Mouse (Mus musculus) heart, embryonic 12.5 days (tissue): ENCODE measurements around the gene Neurog1. TPM values are rescaled to one million over a fixed set of nuclear protein-coding genes. Genes with fewer than 3 reads are reported as not detected.

Experiments
- ATAC-seq: fragments of 200-750 bp; cut with Nextera tagmentation; 2 replicates; pipeline ENCODE4 v1.8.0; 2017; ENCODE audit warnings: moderate TSS enrichment, moderate library complexity; ENCODE audit not compliant: insufficient number of reproducible peaks, low FRiP score
- H3K27ac ChIP-seq: fragments of 300-500 bp; sonication (generic); 2 replicates; pipeline ENCODE4 v1.5.1; 2016; ENCODE audit warnings: mild to moderate bottlenecking, moderate library complexity; ENCODE audit not compliant: poor library complexity, severe bottlenecking
- H3K27me3 ChIP-seq: fragments of 300-500 bp; sonication (generic); replicated peaks from 2 replicates; pipeline ENCODE4 v1.6.1; 2016; ENCODE audit warnings: mild to moderate bottlenecking, moderate library complexity
- H3K36me3 ChIP-seq: fragments of 300-500 bp; sonication (generic); 2 replicates; pipeline ENCODE4 v1.6.1; 2016; ENCODE audit warnings: mild to moderate bottlenecking, moderate library complexity
- H3K4me1 ChIP-seq: fragments of 300-500 bp; sonication (generic); replicated peaks from 2 replicates; pipeline ENCODE4 v1.6.1; 2016; ENCODE audit warnings: mild to moderate bottlenecking
- H3K4me2 ChIP-seq: fragments of 300-500 bp; sonication (generic); 2 replicates; pipeline ENCODE4 v1.6.1; 2016; ENCODE audit warnings: mild to moderate bottlenecking, moderate library complexity
- H3K4me3 ChIP-seq: fragments of 300-500 bp; sonication (generic); 2 replicates; pipeline ENCODE4 v1.5.1; 2016; ENCODE audit warnings: mild to moderate bottlenecking
- H3K9ac ChIP-seq: fragments of 300-500 bp; sonication (generic); 2 replicates; pipeline ENCODE4 v1.6.1; 2016; ENCODE audit warnings: mild to moderate bottlenecking, moderate library complexity
- H3K9me3 ChIP-seq: fragments of 300-500 bp; sonication (generic); replicated peaks from 2 replicates; pipeline ENCODE4 v1.6.1; 2016; ENCODE audit warnings: mild to moderate bottlenecking, moderate library complexity
- WGBS: fragments of 180-500 bp; shearing (Covaris S2); methylation state at CpG from one replicate; pipeline ENCODE4 v1.1.7; 2016; 5-methylcytosine and 5-hydroxymethylcytosine counted together
- polyA plus RNA-seq: library from polyadenylated mRNA; unstranded; fragments of >200 nt; fragmentation: Nextera tagmentation; extraction: Ambion mirVana; gene quantifications from 2 replicates; pipeline ENCODE4 v1.2.1, GENCODE M21; 2016

The Neurog1 gene
- polyA plus RNA-seq, 1 experiment from 2014 or later, result not detected

DNA sequence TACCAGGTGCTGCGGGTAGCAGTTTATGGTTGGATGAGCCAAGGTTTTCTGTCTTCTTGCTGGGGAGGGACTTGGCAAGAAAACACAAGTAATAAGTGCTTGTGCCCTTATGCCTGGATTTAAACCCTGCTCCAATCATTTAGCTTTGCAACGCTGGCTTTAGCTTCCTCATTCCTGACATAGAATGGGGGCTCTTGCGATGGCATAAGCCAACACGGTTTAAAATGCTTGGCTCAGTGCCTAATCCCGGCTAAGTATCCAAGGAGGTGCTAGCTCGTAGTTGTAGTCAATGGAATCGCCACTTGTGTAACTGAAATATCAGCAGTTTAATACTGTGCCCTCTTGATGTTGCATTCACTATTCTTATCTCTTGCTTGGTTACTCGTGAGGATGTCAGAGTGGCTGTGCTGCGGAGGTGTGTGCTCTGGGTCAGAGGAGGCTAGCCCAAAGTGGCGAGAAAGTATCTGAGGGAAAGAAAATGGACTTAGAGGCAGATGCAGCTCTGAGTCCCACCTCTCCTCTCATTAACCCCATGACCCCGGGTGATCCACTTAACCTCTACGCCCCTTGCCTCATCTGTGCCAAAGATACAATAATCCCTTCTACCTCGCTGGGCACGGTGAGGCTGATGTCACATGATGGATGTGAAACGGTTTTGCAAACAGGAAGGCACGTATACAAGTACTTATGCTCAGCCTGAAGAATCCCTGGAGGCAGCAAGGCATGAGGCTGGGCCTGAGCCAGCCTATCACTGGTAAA lies 11.8 kb downstream of the Neurog1 start:
- 61% methylated on average over 16 of the region's 16 CpGs for WGBS
- Histone ChIP-seq H3K27me3 (peaks cover 47% of the 10 kb centered on the region), H3K4me2 (no peak overlapping the region), H3K9me3 (peaks cover 6% of the 10 kb centered on the region), H3K27ac (no peak overlapping the region), H3K36me3 (no peaks in the 10 kb centered on the region), H3K4me1 (no peaks in the 10 kb centered on the region), H3K4me3 (no peak overlapping the region), H3K9ac (no peak overlapping the region)
- no peak for ATAC-seq

DNA sequence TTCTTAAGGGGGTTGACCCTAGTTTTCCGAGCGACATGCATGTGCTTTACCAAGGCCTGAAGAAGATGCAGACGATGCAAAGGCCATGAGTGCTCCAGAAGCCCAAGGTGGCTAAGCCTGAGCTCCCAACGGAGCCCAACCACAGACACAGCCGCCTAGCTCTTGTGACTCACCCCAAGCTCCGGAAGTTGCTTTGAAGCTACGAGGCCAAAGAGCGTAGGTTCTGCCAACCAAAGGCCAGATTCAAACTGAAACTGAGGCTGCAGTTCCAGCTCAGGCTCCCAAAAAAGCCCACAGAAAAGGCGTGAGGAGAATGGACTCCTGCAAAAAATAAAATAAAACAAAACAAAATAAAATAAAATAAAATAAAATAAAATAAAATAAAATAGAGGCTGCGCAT lies 14.1 kb downstream of the Neurog1 start:
- no peak overlapping the region for H3K9ac ChIP-seq
- WGBS, result 70% methylated on average over 10 of the region's 10 CpGs
- H3K4me3 ChIP-seq, result no peak overlapping the region
- no peak for ATAC-seq
- peaks cover 55% of the 10 kb centered on the region for H3K27me3 ChIP-seq
- H3K4me2 ChIP-seq, result no peak overlapping the region
- H3K9me3 ChIP-seq, result peaks cover under 1% of the 10 kb centered on the region; the same call in 1 of the 2 replicates
- no peaks in the 10 kb centered on the region for H3K36me3 ChIP-seq
- no peak overlapping the region for H3K27ac ChIP-seq
- H3K4me1 ChIP-seq, result no peaks in the 10 kb centered on the region

DNA sequence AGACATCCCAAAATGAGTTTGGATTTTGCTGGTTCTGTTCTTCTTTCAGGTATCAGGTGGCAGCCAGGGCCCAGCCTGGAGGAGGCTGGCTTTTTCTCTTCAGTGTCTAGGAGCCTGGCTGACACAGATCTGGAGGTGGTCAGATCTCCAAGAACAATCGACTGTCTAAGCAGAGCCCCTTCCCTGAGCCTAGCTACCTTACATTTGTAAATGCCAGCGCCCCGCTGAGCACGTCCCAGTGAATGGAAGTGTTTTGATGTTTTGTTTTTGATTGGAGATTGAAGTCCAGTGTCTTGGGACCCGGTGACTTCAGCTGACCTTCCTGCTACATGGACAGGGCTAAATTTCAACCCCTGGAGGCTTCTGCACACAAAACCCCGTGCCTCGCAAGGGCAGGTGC lies 15.8 kb downstream of the Neurog1 start:
- 22% methylated on average over 7 of the region's 7 CpGs for WGBS
- Histone ChIP-seq H3K36me3 (no peaks in the 10 kb centered on the region), H3K9ac (no peak overlapping the region), H3K4me2 (no peak overlapping the region), H3K4me3 (no peak overlapping the region), H3K27ac (no peak overlapping the region), H3K27me3 (peaks cover 60% of the 10 kb centered on the region), H3K4me1 (no peaks in the 10 kb centered on the region), H3K9me3 (no peaks in the 10 kb centered on the region)
- ATAC-seq, result no peak

DNA sequence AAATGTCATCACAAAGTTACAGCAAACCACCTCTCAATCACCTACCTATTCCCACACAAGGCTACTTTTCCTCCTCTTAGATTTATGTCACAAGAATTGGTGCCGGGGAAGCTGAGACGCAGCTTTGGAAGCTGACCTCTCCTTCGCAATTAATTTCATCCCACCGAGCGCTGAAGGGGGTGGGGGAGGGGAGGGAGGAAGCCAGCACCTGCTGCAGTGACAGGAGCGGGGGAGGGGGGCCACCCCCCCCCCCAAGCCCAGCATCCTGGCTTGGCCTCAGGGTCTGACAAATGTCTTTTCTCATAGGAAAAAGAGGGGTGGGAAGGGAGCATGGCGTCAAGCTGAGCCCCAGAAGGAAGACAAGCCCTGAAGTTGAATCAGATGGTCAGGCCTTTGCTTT lies 23.2 kb downstream of the Neurog1 start:
- Histone ChIP-seq H3K9ac (no peak overlapping the region), H3K4me1 (no peaks in the 10 kb centered on the region), H3K4me3 (no peak overlapping the region), H3K9me3 (no peaks in the 10 kb centered on the region), H3K36me3 (no peaks in the 10 kb centered on the region), H3K4me2 (no peak overlapping the region), H3K27ac (no peak overlapping the region), H3K27me3 (peaks cover 90% of the 10 kb centered on the region)
- 24% methylated on average over 6 of the region's 7 CpGs for WGBS
- no peak for ATAC-seq

DNA sequence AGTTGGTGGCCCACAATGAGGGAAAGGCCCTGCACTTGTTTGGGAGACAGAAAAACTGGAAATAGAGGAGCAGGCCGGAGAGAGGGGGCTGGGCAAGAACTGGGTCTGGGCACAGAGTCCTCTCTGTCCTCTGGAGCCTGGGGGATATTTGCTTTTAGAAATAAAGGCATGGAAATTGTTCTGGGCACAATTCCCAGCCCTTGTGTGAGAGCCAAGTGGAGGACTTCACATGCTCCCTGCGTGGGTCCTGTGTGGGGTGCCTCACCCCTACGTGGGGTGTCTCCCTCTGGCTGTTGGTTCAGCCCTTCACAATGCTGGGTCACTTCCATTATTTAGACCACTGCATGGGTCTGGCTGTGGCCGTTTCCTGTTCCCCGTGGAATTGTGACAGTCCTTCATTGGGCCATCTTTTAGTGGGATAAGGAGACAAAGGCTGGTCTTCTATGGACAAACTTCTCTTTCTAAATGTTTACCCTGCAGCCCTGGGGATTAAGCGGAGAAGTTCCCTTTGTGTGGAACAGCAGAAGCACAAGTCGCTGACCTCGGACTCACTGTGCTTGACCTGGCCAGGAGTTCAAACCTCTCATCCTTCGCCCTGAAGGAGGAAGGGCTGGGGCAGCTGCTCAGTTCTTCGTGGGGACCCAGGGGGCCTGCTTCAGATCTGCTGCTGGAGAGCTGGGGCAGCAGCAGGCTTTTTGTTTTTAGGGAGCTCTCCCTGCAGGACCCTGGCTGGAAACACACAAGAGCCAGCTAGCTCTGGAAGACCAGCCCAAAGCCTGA lies 25.6 kb downstream of the Neurog1 start:
- no peak overlapping the region for H3K4me2 ChIP-seq
- no peaks in the 10 kb centered on the region for H3K36me3 ChIP-seq
- H3K9me3 ChIP-seq, result no peaks in the 10 kb centered on the region
- H3K4me3 ChIP-seq, result no peak overlapping the region
- 34% methylated on average over 10 of the region's 10 CpGs for WGBS
- no peak for ATAC-seq
- H3K27me3 ChIP-seq, result peaks cover 96% of the 10 kb centered on the region
- peaks cover 16% of the 10 kb centered on the region for H3K4me1 ChIP-seq
- H3K27ac ChIP-seq, result no peak overlapping the region
- no peak overlapping the region for H3K9ac ChIP-seq

DNA sequence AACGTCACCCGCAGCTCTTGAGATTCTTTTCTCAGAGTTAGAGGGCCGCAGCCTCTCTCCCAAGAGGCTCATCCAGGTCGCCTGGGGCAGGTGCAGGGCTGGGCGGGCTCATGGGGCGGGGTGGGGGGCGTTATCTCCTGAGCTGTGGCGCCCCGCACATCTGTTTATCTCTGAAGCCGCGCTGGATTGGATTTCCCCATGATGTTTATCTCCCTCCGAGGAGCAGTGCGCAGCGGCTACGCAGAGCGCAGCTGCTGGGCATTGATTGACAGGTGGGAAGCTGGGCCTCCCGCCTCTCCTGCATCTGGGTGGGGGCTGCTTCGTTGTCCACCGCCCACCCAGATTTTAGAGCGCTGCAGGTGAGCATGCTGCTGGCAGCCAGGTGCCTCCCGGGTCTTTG lies 28.3 kb downstream of the Neurog1 start:
- no peak for ATAC-seq
- no peak overlapping the region for H3K4me2 ChIP-seq
- no peaks in the 10 kb centered on the region for H3K36me3 ChIP-seq
- peaks cover 21% of the 10 kb centered on the region for H3K4me1 ChIP-seq
- H3K9ac ChIP-seq, result no peak overlapping the region
- H3K4me3 ChIP-seq, result no peak overlapping the region
- 2% methylated on average over 21 of the region's 21 CpGs for WGBS
- peaks cover 94% of the 10 kb centered on the region for H3K27me3 ChIP-seq
- H3K9me3 ChIP-seq, result no peaks in the 10 kb centered on the region
- no peak overlapping the region for H3K27ac ChIP-seq

DNA sequence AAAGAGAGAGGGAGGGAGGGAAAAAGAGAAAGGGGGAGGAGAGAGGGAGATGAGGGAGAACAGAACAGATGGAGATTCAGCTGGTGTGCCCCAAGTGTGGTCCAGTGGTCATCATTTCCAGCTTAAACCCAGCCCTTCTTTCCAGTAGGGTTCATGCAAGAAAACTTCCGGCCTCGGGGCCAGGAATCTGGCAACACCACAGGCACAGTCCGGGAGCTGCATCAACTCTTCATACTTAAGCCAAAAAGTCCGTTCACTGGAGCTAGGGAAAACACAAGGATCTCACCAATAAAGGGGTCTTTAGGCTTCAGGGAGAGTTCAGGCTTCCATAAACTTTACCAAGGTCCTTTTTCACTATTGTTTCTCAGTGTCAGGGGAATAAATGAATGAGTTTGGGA lies 29.1 kb downstream of the Neurog1 start:
- H3K4me3 ChIP-seq, result no peak overlapping the region
- H3K4me2 ChIP-seq, result peak overlapping the region; percentile 78; the same call in 1 of the 2 replicates
- 10% methylated on average over 4 of the region's 4 CpGs for WGBS

DNA sequence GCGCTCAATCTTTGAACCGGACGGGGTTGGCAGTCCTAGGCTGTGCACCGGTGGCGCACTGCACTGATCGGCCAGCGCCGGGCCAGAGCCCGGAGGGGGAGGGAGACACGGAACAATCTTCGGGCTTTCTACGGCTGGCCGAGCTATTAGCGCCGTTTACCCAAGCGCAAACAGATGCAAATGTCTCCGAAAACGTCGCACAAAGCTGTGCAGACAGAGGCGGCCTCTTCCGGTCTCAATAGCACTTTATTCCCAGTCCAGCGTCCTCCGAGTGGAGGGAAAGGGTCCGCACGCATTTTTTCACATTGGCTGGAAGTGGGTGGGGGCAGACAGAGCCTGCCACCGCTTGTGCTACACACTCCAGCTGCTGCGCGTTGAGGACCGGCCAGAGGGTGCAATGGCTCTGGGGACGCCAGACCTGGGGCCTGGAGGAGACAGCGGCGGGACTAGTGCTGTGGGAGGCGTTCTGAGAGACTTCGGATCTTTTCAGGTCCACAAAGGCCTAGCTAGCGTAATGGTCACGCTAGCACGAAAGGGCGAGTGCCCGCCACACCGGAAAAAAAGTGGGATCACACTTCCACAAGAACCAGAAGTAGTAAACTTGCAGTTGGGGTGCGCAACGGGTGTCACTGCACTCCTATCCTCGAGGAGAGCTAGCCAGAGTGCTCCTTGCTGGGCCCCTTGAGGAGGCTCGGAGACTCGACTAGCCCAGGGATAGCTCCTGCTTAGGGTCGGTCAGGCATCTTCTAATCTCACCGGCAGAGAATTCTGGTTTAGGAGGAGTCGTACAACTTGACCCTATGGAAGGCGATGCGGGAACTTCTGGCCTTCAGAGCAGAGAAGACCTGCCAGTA lies 29.7 kb downstream of the Neurog1 start:
- Histone ChIP-seq H3K27me3 (peaks cover 91% of the 10 kb centered on the region), H3K4me3 (peak overlapping the region; percentile 46), H3K27ac (no peak overlapping the region), H3K36me3 (no peaks in the 10 kb centered on the region), H3K9me3 (no peaks in the 10 kb centered on the region), H3K4me2 (peak overlapping the region; percentile 78), H3K9ac (0 out of 2 replicates have a peak overlapping the region, but pooled peaks have one; percentile 32), H3K4me1 (peaks cover 21% of the 10 kb centered on the region)
- 2% methylated on average over 50 of the region's 50 CpGs for WGBS
- ATAC-seq, result no peak

More for the DNA sequence above, 29.1 kb downstream of the Neurog1 start:
- H3K9me3 ChIP-seq, result no peaks in the 10 kb centered on the region
- no peaks in the 10 kb centered on the region for H3K36me3 ChIP-seq
- H3K27me3 ChIP-seq, result peaks cover 94% of the 10 kb centered on the region
- no peak overlapping the region for H3K27ac ChIP-seq
- H3K4me1 ChIP-seq, result peaks cover 21% of the 10 kb centered on the region
- H3K9ac ChIP-seq, result no peak overlapping the region
- ATAC-seq, result no peak

DNA sequence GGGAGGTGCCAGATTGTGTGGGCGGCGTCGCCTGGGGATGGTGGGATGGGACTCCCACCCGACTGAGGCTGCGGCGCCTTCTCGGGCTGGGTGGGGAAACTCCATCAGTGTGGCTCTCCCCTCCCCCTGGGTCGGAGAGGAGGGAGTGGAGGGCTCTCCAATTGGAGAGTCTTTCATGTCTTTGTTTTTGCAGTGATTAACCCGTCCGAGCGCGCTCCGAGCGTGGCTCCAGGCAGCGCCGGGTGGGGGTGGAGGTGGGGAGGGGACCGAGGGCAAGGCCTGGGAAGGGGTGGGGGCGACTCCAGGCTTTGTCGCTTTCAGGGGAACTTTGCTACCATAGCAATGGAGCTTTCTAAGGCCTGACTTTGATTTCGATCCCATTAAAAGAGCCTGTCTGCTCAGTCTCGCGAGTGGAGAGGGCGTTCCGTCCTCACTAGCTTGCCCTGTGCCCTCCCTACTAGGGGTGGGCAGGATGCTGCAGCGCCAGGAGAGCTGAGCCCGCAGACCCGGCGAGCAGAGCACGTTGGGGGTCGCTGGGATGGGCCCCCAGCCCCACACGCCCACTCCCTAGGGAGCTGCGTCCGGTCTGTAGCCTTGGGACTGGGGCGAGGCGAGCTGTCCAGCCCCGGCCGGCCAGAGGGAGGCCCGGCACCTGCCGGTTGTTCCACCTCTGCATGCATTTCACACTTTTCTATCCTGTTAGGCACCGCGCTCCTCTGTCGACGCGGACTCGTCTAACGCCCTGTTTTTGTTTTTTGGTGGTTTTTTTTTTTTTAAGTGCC lies 30.6 kb downstream of the Neurog1 start:
- peak overlapping the region; percentile 46 for H3K4me3 ChIP-seq
- H3K27ac ChIP-seq, result no peak overlapping the region
- H3K9me3 ChIP-seq, result no peaks in the 10 kb centered on the region
- WGBS, result 1% methylated on average over 46 of the region's 46 CpGs
- ATAC-seq, result no peak; the same call in 1 of the 2 replicates
- no peak overlapping the region; the same call in 1 of the 2 replicates for H3K9ac ChIP-seq
- H3K4me1 ChIP-seq, result peaks cover 23% of the 10 kb centered on the region
- peaks cover 91% of the 10 kb centered on the region for H3K27me3 ChIP-seq
- H3K36me3 ChIP-seq, result no peaks in the 10 kb centered on the region
- peak overlapping the region; percentile 78 for H3K4me2 ChIP-seq

DNA sequence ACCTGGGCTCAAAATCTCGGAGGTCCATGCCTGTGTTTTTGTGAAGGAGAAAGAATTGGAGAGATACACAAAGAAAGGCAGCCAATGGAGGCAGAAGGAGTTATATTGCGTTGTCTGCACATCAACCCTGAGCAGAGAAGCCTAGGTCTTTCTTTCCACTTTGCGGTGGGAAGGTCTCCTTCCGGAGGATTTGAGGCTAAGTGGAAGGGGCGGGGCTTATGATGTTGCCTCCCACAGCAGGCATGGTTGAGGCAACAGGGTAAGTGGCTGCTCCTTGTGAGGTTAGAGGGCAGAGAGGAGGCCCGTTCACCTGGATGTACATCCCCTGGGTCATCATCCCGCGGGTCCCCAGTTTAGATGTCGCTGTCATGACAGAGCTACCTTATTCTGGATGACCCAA lies 32.7 kb downstream of the Neurog1 start:
- Histone ChIP-seq H3K36me3 (no peaks in the 10 kb centered on the region), H3K9ac (no peak overlapping the region), H3K27me3 (peaks cover 93% of the 10 kb centered on the region), H3K4me2 (no peak overlapping the region), H3K4me1 (peaks cover 29% of the 10 kb centered on the region), H3K27ac (no peak overlapping the region), H3K4me3 (no peak overlapping the region), H3K9me3 (no peaks in the 10 kb centered on the region)
- ATAC-seq, result no peak
- WGBS, result 48% methylated on average over 9 of the region's 9 CpGs
